Mouse (Mus musculus): ENCODE measurements around the gene Pcsk1n.

DNA sequence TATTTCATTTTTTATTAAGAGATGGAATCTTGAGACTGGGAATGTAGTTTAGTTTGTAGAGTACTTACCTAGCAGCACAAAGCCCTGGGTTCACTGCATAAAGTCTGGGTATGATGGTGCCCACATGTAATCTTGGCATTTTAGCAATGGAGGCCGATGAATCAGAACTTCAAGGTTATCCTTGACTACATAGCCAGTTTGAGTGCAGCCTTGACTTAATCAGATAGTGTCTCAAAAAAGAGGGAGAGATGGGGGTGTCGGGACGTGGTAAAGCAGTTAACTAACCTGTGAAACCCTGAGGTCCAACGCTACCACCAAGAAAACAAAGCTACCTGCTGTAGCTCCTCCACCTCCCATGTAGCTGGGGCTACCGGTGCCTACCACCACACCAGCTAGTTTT lies 15.2 kb upstream of the Pcsk1n start:
- no peak for TF ChIP-seq GATA1 (IDR thresholded peaks at IDR 0.05; ENCODE audit: borderline replicate concordance, low read length)
- no peak for TF ChIP-seq FLI1 (IDR thresholded peaks at IDR 0.05; ENCODE audit: low read length)
